Mouse (Mus musculus): ENCODE measurements at regions not wholly inside any gene's neighbourhood (a gene's known extent, or its start where the extent isn't known, plus 50 kb on each side); places are given as distances from the start of the nearest gene placed in this dataset.

DNA sequence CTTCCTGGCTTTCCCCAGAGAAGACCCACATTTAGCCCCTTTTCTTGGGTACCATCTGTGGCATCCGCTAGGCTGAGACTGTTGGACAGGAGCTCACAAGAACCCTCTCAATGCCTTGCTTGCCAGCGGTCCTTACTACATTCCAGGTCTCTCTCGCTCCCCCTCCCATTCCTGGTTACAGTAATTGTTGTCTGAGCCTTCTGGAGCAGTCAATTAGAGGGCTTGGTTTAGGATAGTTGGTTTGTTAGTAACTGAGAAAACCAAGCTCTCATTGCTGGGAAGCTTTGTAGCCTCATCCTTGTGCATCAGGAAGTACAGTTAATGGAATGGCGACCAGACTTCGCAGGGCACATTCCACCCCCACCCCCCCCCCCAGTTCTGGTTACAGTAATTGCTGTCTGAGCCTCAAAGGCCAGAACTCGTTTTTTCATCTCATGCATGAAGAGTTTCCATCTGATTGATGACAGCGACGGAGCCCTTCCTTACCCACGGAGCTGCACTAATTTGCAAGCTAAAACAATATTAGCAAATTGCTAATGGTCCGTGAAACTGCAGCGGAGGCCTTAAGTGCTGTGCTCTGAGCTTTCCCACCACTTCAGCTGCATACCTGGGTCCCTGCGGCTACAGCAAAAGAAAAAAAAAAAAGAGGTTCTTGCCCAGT is 239.6 kb upstream of the Zdhhc25 start:
- no peak for DNase-seq (ENCODE audit: extremely low spot score, low read depth, low spot score)

DNA sequence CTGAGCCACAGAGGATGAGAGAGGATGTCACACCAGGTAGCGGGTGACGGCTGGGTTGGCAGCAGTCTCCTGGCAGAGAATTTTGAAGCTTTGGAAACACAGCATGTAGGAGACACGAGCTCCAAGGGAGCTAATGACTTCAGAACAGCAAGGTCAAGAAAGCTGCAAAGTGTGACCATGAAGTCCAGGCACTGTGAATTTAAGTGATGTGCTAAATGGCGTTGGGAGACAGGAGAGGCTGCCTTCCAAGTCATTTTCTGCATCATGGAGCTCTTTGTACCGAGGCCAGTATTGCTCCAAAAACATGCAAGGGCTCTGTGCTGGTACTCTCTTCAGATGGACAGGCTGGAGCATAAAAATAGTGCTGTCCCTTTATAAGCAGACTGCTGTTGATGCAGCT is 238.8 kb upstream of the Zdhhc25 start:
- DNase-seq (ENCODE audit: extremely low spot score, low read depth, low spot score): no peak

DNA sequence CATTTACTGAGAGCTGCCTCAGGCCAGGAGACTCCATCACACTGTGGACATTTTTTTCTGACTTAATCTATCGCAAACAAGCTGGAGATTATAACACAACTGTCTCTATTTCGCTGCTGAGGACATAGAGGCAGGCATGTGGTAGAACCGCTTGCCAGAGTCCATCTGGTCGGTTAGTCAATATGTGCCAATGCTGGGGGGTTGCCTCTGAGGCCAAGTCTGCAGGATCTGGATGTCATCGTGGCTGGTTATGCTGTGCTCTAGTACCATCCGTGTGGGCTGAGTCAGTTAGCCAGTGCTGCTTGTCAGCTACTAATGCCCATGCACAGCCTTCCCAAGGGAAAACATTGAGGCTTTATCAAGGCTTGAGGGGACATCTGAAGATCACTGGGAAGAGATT is 237.1 kb upstream of the Zdhhc25 start:
- DNase-seq (ENCODE audit: extremely low spot score, low read depth, low spot score): no peak

DNA sequence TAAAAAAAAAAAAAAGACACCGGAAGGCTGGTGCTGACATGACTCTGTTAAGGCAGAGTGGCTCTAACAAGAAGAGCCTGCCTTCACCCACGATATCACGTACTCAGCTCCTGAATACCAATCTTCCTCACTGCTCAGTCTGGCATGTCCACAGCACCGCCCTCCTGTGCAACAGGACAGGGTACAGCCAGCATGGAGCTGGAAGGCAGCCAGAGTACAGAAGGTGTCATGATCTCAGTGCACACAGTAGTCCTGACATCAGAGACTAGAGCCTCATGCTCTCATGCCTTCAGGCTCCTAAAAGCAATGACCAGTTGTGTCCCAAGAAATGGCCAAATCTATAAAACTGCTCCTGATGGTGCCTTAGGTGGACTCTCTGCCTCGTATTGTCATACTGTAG is 229.7 kb upstream of the Zdhhc25 start:
- DNase-seq (ENCODE audit: extremely low spot score, low read depth, low spot score): no peak

DNA sequence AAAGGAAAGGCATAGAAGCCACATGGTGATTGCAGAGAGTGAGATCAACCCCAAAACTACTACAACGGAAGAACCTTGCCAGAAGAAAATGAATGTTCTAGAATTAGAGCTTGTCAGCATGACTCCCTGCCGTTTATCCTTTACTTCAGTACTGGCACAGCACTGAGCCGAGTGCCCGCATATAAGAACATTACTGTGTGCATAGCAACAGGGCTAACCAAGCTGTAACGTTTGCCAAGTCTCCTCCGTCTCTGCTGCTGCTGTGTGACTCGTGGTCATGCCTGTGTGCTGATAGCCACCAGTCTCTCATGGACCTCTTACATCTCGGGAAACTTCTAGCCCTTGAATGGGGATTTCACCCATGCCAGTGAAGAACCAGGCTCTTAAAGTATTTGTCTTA is 228.1 kb upstream of the Zdhhc25 start:
- no peak for DNase-seq (ENCODE audit: extremely low spot score, low read depth, low spot score)

DNA sequence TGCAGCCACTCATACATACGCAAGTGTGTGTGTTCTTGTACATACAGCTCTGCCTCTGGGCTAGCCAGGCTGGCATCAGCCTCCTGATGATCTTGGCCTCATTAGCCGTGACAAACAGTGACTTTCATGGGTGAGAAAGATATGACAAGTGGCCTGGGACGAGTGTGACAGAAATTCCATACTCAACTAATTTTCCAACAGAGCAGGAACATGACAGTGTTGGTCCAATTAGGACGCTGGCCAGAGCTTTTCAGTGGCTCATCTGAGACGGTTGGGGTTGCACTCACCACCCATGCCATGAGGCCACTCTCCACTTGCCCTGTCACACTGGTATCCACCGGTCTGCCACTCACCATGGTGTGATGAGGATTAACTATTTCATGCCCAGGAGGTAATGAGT is 226.2 kb upstream of the Zdhhc25 start:
- no peak for DNase-seq (ENCODE audit: extremely low spot score, low read depth, low spot score)

DNA sequence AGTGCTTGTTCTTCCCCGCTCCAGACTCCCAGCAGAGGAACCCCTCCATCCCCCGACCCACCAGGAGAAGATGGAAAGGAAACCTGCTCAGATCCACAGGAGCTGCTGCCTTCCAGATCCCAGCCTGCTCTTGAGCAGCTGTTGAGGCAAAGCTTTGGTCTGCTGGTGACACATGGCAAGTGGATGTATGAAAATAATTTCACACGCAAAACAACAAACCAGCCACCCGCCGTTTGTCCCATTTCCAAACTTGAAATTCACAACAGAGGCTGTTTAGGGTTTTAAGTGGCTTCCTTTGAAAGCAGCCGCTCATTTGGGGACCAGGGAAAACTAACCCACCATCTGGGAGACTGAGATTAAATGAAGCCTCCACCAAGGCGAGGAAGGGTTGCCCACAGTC is 220.8 kb upstream of the Zdhhc25 start:
- no peak for DNase-seq (ENCODE audit: extremely low spot score, low read depth, low spot score)

DNA sequence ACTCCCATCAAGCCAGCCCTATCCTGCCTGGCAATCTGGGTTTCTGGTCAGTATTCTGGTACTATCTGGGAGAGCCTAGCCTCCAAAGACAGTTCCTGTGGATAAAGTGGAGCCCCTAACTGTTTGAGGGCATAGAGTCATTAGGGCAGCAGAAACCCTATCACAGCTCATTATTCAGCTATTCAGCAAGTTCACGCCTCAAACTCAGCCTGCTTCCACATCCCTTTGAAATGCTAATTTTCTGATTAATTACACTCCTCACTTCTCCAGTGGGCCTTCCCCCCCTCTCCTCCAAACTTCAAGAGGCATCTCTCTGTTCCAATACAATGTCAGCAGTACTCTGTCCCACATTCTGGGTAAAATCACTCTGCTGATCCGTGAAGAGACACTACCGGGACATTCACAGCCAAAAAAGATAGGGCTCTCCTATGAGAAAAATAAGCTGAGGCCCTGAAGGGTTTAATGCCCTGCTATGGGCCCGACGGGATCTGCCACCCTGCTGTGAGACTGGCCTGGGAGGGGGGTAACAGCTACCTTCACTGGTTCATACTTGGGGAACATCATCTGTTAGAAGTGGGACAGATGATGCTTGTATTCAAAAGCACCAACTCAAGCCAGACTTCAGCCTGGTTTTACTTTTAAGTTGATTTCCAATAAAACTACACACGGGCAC is 220.0 kb upstream of the Zdhhc25 start:
- no peak for DNase-seq (ENCODE audit: extremely low spot score, low read depth, low spot score)

DNA sequence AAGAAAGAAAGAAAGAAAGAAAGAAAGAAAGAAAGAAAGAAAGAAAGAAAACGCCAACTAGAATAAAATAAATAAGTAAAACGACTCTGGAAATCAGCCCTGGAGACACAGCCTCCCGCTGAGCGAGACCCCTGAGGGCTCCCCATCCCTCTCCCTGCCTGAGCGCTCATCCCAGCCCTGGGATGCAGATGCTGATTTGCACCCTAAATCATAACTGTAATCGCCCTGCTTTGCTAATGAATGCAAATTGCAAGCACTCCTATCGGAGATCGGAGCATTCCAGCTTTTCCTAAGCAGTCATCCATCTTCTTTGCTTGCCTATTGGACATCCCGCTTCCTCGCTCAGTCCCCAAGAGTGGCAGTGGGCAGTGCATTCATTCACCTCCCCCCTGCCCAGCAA is 218.7 kb upstream of the Zdhhc25 start:
- no peak for DNase-seq (ENCODE audit: extremely low spot score, low read depth, low spot score)

DNA sequence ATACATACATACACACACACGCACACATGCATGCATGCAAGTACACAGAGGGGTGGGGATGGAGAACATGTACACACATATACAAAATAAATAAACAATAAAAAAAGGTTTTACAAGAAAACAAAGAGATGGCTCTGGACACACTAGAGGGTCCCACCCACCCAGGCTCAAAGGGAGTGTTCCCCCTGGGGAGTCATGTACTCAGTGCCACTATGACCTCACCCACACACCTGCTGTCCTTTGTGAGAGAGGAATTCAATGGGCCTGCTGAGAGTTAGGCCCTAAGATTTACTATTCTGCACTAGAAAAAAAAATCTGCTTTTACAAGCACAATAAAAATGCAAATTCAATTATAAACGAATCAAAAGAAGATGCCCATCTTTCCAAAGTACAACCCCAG is 214.2 kb upstream of the Zdhhc25 start:
- no peak for DNase-seq (ENCODE audit: extremely low spot score, low read depth, low spot score)

DNA sequence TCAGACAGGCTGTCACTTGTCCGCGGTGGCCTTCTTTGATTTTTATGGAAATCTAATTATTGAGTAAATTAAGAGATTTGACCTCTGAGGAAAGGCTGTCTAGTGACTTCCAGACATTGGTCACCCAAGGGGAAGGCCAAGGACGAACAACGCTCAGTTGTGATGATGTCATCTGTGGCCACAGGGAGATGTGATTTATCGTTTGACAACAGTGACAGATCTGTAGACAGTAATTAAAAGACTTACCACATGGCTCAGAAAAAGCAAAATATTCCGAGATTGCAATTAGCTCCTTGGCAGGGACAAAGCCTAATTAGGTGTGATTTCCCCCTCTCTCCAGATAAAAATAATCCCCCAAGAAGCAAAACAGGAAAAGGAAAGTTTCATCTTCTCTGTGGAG is 213.4 kb upstream of the Zdhhc25 start:
- no peak for DNase-seq (ENCODE audit: extremely low spot score, low read depth, low spot score)

DNA sequence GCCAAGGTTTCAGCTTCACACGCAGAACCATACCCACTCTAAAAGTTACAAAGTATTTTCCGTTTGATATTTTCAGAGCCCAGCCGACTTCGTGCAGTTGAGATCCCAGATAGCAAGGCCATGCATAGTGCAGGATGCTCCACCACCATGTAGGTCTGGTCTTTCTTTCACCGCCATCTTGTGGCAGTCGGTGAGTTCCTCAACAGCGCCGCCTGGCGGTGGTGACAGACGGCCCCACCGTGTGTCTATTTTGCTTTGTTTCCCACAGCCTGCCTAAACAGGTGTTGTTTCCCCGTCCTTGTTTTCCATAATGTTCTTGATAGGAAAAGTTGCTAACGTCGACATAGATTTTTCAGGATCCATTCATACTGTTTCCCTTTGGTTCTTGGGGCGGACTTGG is 208.3 kb upstream of the Zdhhc25 start:
- no peak for DNase-seq (ENCODE audit: extremely low spot score, low read depth, low spot score)

DNA sequence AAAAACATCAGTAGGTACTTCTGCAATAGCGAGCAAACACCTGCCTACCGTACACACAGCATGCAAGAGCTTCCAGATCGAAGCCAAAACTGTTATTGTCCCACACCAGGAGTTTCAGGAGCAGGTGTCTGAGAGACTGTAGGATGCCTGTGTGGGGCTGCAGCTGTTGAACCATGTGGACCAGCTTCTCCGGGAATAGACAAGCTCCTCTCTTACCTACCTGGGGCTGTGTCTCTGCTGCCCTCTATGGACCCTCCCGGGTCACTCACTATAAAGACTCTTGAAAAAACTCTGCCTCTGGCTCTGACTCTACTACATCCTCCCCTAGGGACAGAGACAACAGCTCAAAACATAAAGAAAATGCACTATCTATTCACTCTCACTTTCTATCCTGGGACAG is 201.0 kb upstream of the Zdhhc25 start:
- DNase-seq (ENCODE audit: extremely low spot score, low read depth, low spot score): no peak

DNA sequence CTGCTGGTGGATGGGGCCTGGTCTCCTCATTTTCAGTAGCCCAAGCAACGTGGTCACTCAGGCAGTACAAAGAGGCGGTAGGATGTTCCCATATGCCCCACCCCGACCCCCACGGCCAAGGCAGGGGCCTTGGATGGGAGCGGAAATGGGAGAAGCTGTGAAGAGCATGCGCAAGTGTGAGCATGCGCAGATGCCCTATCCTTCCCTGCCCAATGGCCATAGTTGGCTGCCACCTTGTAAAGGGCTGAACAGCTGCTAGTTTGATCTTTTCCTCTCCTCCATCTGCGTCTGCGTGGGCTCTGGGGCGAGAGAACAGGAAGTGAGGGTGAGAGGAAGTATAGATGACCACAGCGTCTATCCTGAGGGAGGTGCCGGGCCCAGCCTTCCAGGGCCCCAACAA is 200.1 kb upstream of the Zdhhc25 start:
- DNase-seq (ENCODE audit: extremely low spot score, low read depth, low spot score): no peak

DNA sequence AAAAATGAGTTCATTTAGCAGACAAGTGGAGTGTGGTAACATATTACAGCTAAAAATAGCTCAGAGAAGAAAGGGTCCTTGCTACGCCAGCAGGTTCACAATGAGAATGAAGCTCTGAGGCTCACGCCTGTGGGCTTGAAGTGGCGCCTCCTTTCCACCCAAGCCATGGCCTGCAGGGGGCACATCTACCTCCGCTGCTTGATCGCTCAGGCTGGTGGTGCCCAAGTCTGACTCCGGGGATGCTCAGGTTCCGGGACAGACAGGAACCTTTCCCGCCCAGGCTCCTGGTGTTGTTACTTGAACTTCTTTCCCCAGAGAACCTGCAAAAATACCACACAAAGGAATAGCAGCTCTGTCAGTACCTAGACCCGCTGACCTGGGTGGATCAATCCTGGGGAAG is 199.3 kb upstream of the Zdhhc25 start:
- DNase-seq (ENCODE audit: extremely low spot score, low read depth, low spot score): no peak

DNA sequence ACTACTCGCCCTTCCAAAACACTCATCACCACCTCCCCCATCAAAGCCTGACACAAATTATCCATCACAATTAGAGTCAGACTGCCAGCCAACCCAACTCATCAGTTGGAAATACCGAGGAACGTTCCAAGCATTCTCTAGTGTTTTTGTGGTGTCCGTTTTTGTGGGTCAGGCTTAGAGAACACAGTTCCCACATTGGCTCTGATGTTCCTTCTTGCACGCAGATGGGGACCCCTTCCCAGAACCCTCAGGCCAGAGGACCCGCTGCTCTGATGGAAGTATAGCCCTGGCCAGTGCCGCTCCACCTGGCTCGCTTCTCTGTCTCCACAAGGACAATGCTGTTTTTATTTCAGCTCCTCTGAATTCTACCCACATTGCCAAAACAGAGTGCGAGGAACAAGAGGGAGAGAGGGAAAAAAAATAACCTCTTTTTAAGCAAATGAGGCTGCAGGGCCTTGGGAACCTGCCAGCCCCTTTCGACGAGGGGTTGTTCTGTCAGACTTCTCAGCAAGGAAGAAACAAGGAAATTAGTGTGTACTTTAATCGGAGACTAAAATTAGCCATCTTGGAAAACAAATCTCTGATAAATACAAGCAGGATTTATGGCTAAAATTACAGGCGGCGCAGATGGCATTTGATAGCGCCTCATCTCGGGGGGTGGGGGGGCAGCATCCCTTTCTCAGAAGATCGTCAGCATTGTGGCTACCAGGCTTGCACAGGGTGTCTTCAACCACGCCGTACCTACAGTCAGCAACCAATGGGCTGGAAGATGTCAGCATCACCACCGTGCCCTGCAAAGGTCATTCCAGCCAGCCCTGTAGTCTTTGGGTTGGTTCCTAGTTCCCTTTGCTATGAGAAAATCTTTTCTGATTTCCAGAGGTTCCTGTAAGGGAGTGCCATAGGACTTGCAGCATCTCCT is 191.4 kb upstream of the Zdhhc25 start:
- DNase-seq (ENCODE audit: extremely low spot score, low read depth, low spot score): no peak

DNA sequence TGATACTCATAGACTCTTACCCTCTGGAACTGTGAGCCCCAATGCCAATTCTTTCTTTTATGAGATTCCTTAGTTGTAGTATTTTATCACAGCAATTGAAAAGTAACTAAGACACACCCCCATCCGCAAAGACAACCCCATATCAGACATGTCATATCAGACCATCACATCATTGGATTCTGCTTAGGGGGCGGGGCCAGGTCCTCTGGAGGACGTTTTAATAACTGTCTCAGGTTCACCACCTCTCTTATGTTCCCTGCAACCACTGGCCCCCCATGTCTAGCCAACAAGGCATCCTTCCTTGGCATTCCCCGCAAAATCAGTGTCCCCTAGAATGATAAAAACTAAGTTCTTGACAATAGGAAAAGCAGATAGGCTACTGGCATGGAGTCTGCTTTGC is 185.9 kb upstream of the Zdhhc25 start:
- no peak for DNase-seq (ENCODE audit: extremely low spot score, low read depth, low spot score)

DNA sequence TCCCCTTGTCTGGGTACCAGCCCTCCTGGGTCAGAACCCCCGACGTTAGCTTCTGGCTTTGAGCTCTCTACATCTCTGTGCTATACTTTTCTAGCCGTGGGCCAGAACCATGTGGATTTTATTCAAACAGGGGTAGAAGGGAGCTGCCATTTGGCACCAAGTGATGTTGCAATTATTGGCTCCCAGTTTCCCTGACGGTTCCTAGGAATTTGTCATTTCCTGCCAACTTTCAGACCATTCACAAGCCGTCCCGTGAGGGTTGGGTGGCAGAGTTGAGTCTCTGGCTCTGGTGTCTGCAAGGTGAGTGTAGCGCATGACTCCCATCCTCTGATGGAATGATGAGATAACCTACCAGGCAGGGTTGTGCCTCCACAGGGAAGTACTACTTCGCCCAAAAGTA is 181.2 kb upstream of the Zdhhc25 start:
- no peak for DNase-seq (ENCODE audit: extremely low spot score, low read depth, low spot score)

DNA sequence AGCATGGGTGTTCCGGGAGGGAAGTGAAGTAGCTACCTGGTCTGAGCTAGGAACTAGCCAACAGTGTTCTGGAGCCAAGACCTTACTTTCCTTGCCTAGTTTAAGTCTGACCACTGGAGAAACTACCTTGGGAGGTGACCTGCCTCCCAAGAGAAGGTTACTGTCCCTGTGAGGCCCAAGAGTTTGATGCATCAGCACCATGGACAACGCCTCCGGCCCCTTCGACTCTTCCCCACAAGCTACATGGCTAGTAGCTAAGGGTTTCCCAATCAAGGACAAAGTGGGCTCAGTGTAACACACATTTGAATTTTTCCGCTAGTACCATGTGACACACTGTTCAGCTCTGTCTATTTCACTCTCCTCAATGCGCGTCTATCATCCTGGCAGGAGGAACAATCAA is 171.7 kb upstream of the Zdhhc25 start:
- no peak for DNase-seq (ENCODE audit: extremely low spot score, low read depth, low spot score)

DNA sequence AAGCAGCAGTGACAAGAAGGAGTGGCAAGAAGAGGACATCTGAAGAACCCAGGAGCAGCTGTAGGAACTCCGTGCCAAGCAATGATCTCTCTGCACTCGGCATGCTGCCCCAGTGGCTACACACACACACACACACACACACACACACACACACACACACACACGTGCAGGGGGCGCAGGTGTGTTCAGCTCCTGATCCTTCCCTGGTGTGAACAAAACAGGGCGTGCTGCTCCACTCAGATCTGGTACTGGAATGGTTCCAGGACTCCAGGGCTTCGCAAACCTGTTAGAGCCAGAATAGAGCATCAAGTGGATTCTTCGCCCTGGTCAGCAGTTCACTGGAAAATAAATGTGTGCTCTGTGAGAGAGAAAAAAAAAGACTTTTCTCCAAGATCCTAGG is 169.2 kb upstream of the Zdhhc25 start:
- no peak for DNase-seq (ENCODE audit: extremely low spot score, low read depth, low spot score)

DNA sequence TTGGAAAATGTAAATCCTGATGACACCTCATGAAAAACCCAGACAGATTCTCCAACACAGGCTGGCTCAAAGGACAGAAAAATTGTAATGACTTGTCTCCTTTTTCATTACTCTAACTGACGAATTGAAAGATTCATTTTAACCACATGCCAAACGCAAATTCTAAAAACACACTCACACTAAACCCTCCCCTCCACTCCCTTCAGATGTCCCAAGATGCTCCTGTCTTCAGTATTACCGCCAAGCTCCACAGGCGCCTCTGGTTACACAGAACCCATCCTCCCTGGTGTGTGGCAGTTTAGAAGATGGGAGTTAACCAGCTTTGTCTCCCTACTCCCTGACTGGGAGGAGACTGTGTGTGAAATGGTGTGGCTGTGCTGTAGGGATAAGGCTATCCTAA is 151.8 kb upstream of the Zdhhc25 start:
- DNase-seq (ENCODE audit: extremely low spot score, low read depth, low spot score): no peak

DNA sequence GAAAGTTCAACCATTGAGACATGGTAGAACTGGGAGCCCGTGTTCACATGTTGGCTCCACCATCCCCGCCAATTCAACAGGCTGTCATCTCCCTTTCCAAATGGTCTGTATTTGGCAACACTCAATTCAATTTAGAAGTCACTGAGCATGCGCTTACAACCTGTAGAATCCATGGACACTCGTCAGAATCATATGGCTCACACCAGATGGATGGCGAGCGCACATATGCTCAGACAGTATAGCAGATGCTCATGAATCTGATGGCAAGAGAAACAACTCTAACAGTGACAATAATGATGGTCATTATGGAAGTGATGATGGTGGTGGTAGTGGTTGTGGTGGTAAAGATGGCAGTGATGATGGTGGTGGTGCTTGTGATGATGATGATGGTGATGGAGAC is 148.9 kb upstream of the Zdhhc25 start:
- no peak for DNase-seq (ENCODE audit: extremely low spot score, low read depth, low spot score)
